Mouse (Mus musculus) intestine, embryonic 16.5 days (tissue): ENCODE data around the gene Slc9a2. TPM values are rescaled to one million over a fixed set of nuclear protein-coding genes. Genes with fewer than 3 reads are reported as not detected.

Experiments
- polyA plus RNA-seq: library from polyadenylated mRNA; unstranded; fragments of >200 nt; fragmentation: Nextera tagmentation; extraction: Ambion mirVana; gene quantifications from 2 replicates; pipeline ENCODE4 v1.2.1, GENCODE M21; 2015

Slc9a2 gene
- polyA plus RNA-seq, 1 experiment from 2014 or later = 0.51 TPM

Other genes starting within 250 kb of the Slc9a2 start
- 0.45 and 0.51 TPM in 2 replicates for gene Il18r1, start 215.0 kb upstream of the Slc9a2 start, polyA plus RNA-seq
- 0.32 and 0.33 TPM in 2 replicates for gene Il18rap, start 165.2 kb upstream of the Slc9a2 start, polyA plus RNA-seq
- gene Slc9a4, start 100.5 kb upstream of the Slc9a2 start, polyA plus RNA-seq = 0.04 TPM in 1 of 2 replicates, not detected in the other
- gene Mfsd9, start 110.1 kb downstream of the Slc9a2 start, polyA plus RNA-seq = 5.9 and 6.8 TPM in 2 replicates
- gene Tmem182, start 125.0 kb downstream of the Slc9a2 start, polyA plus RNA-seq = 0.22 and 0.43 TPM in 2 replicates